Mouse (Mus musculus) embryonic facial prominence, embryonic 10.5 days (tissue): Measurements from ENCODE around the gene Eng. TPM values are rescaled to one million over a fixed set of nuclear protein-coding genes. Genes with fewer than 3 reads are reported as not detected.

Experiments used
- DNase-seq: peaks from one replicate; pipeline ENCODE4 v3.0.0-alpha.2; 2017; ENCODE audit warnings: low spot score
- H3K27ac ChIP-seq: fragments of 300-500 bp; sonication (generic); replicated peaks from 2 replicates; pipeline ENCODE4 v1.5.1; 2016; ENCODE audit warnings: mild to moderate bottlenecking
- H3K27me3 ChIP-seq: fragments of 300-500 bp; sonication (generic); replicated peaks from 2 replicates; pipeline ENCODE4 v1.6.1; 2016; ENCODE audit warnings: low read depth, mild to moderate bottlenecking; ENCODE audit not compliant: poor library complexity, severe bottlenecking
- H3K36me3 ChIP-seq: fragments of 300-500 bp; sonication (generic); replicated peaks from 2 replicates; pipeline ENCODE4 v1.6.1; 2016; ENCODE audit warnings: mild to moderate bottlenecking, moderate library complexity
- H3K4me1 ChIP-seq: fragments of 300-500 bp; sonication (generic); 2 replicates; pipeline ENCODE4 v1.6.1; 2016
- H3K4me3 ChIP-seq: fragments of 300-500 bp; sonication (generic); 2 replicates; pipeline ENCODE4 v1.5.1; 2016; ENCODE audit warnings: mild to moderate bottlenecking, moderate library complexity
- H3K9me3 ChIP-seq: fragments of 300-500 bp; sonication (generic); 2 replicates; pipeline ENCODE4 v1.6.1; 2016; ENCODE audit warnings: mild to moderate bottlenecking
- WGBS: fragments of 180-500 bp; shearing (Covaris S2); methylation state at CpG from one replicate; pipeline ENCODE4 v1.1.7; 2016; 5-methylcytosine and 5-hydroxymethylcytosine counted together
- polyA plus RNA-seq: library from polyadenylated mRNA; unstranded; fragments of >200 nt; fragmentation: Nextera tagmentation; extraction: Ambion mirVana; gene quantifications from 2 replicates; pipeline ENCODE4 v1.2.1, GENCODE M21; 2016

Eng gene
- polyA plus RNA-seq, 1 experiment from 2014 or later: 25.5 TPM

- DNase-seq: no peak
- peaks cover 62% of the 10 kb centered on the region for H3K36me3 ChIP-seq
- WGBS: 85% methylated on average over 5 of the region's 5 CpGs
- H3K9me3 ChIP-seq: no peaks in the 10 kb centered on the region
- H3K27me3 ChIP-seq: no peaks in the 10 kb centered on the region
- no peak overlapping the region for H3K4me3 ChIP-seq
- peaks cover 45% of the 10 kb centered on the region for H3K4me1 ChIP-seq
- no peak overlapping the region for H3K27ac ChIP-seq
These were observed 64.0 kb downstream of the Eng start for GRCm38 (mm10) chr2:32710425-32710824.

GRCm38 (mm10) chr2:32711301-32712056 lies 65.1 kb downstream of the Eng start:
- no peak for DNase-seq
- H3K9me3 ChIP-seq: no peaks in the 10 kb centered on the region
- peak overlapping the region; percentile 90 for H3K4me3 ChIP-seq
- peaks cover 45% of the 10 kb centered on the region for H3K4me1 ChIP-seq
- WGBS: 31% methylated on average over 9 of the region's 9 CpGs
- H3K27me3 ChIP-seq: no peaks in the 10 kb centered on the region
- peaks cover 51% of the 10 kb centered on the region for H3K36me3 ChIP-seq
- peak overlapping the region; percentile 97 for H3K27ac ChIP-seq

GRCm38 (mm10) chr2:32712108-32712551 lies 65.7 kb downstream of the Eng start:
- WGBS: under 1% methylated on average over 41 of the region's 41 CpGs
- Histone ChIP-seq H3K9me3 (no peaks in the 10 kb centered on the region), H3K27ac (peak overlapping the region; percentile 97), H3K27me3 (no peaks in the 10 kb centered on the region), H3K36me3 (peaks cover 44% of the 10 kb centered on the region), H3K4me3 (peak overlapping the region; percentile 90), H3K4me1 (peaks cover 45% of the 10 kb centered on the region)
- DNase-seq: peak; percentile 78

DNA sequence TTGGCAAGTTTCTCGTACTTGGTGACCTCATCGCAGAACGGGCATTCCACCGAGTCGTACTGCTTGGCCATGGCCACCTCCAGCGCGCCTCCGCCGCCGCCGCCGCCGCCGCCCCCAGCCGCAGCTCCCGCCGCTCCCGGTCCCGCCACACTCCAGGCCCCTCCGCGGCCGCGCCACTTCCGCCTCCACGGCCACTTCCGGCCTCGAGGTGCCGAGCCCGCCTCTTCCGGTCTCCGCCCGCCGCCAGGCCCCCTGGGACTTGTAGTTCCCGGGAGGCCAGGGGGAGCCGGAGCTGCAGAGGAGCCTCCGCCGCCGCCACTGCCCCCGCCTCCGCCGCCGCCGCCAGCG lies 66.2 kb downstream of the Eng start:
- DNase-seq: peak; percentile 97
- H3K4me1 ChIP-seq: peaks cover 45% of the 10 kb centered on the region
- H3K27ac ChIP-seq: peak overlapping the region; percentile 97
- WGBS: under 1% methylated on average over 44 of the region's 44 CpGs
- peaks cover 40% of the 10 kb centered on the region for H3K36me3 ChIP-seq
- H3K9me3 ChIP-seq: no peaks in the 10 kb centered on the region
- H3K27me3 ChIP-seq: no peaks in the 10 kb centered on the region
- peak overlapping the region; percentile 90 for H3K4me3 ChIP-seq

DNA sequence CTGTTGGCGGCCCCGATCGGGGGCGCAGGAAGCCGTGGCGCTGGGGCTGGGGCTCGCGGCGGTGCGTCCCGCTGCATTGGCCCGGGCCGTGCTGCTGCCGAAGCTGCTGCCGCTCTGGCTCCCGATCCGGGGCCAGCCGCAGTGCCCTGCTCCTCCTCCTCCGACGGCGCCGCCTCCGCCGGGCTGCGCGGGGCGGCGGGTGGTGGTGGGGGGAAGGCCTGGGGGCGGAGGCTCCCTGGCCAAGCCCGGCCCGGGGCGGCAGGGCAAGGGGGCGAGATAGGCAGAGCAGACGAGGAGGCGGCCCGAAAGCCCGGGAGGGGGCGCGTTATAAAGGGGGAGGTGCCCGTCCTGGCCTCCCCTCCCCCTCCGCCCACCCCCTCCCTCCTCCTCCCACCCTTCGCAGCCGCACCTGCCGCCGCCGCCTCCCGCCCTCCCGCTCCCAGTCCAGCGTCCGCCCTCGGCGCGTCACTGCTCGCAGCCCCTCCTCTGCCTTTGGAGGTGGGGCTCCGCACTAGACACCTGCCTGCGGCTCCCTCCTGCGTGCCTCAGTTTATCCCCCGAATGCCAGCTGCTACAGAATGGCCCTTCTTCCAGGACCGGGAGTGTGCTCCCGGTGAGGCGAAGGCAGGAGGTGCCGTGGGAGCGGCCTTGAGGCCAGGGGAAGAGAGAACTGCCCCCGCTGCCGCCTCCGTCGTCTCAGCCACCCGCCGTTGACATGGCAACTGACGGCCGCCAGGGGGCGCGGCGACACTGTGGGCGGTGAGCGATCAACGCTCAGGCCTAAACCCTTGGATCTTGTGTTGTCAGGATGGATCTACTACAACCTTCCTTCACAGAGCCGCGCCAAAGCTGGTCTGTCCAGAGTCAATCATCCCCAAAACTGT lies 66.8 kb downstream of the Eng start, which contains the start of gene Cdk9:
TSS of gene Cdk9 (minus strand) at position 143 of the 884 bp plus-strand sequence.
- WGBS: under 1% methylated on average over 72 of the region's 79 CpGs
- Histone ChIP-seq H3K27me3 (no peaks in the 10 kb centered on the region), H3K4me3 (peak within 1 kb of the TSS; percentile 90), H3K27ac (peak within 1 kb of the TSS; percentile 97), H3K4me1 (peaks cover 45% of the 10 kb centered on the region), H3K36me3 (peaks cover 34% of the 10 kb centered on the region), H3K9me3 (no peaks in the 10 kb centered on the region)
- peak; percentile 93 for DNase-seq

DNA sequence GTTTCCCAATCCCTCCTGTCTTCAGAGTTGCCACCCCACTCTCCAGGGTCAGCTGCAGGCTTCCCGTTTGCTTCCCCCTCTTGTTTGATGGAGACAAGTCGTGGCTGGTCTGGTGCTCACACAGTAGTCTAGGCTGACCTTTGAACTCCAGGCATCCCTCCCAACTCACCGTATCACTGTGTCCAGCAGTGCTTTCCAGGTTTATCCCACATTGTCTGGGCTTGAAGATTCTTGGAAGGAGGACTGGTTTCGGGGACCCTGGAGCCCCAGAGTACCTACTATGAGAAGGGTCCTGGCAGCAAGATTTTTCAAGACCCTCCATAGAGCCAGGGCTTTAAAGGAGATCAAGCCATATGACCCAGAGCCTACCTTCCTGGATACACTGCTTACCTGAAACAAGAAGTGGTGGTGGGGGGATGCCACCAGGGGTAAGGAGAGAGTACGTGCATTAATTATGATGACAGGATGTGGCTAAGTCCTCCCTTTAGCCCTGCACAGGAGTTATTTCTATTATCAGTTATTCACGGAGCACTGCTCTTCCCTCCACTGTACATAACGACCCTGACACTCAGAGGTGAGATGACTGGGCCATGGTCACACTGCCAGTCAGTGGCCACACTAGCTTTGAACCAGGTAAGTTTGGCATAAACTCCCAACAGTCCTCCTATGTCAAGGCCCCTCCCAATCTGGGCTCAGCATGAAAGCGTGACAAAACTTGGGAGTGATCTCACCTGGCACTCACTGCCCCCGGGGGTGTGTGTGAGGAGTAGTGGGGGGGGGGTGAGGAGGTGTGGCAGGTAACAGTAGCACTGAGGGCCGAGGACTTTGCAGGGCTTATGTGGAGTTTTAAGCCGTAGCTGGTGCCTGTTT lies 68.0 kb downstream of the Eng start:
- H3K4me3 ChIP-seq: peak overlapping the region; percentile 90; the same call in 1 of the 2 replicates
- DNase-seq: no peak
- H3K27ac ChIP-seq: peak overlapping the region; percentile 97
- H3K9me3 ChIP-seq: no peaks in the 10 kb centered on the region
- peaks cover 53% of the 10 kb centered on the region for H3K4me1 ChIP-seq
- WGBS: 52% methylated on average over 11 of the region's 11 CpGs
- H3K36me3 ChIP-seq: peaks cover 22% of the 10 kb centered on the region
- no peaks in the 10 kb centered on the region for H3K27me3 ChIP-seq

DNA sequence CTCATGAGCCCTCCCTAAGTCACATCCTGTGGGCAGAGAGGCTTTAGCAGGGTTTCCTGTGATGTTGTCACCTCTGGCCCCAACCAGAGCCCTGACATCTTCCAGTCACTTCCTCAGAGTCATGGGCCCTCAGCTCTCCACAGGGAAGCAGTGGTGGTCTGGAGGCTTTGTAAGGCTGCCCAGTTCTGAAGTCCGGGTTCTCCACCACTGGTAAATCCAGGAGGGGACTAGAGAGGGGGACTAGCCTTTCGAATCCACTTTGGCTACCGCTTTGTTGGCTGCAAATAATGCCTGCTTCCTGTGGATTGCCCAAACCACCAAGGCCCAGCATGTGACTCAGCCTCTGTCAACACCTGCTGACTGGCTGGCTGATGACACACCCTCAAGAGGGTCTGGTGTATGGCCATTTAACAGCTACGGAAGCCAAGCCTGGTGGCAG lies 68.6 kb downstream of the Eng start:
- Histone ChIP-seq H3K4me3 (no peak overlapping the region), H3K36me3 (peaks cover 16% of the 10 kb centered on the region), H3K27ac (peak overlapping the region; percentile 97), H3K9me3 (no peaks in the 10 kb centered on the region), H3K4me1 (peaks cover 47% of the 10 kb centered on the region), H3K27me3 (no peaks in the 10 kb centered on the region)
- no peak for DNase-seq
- 66% methylated on average over 4 of the region's 4 CpGs for WGBS

- Histone ChIP-seq H3K27me3 (no peaks in the 10 kb centered on the region), H3K27ac (peak overlapping the region; percentile 71), H3K9me3 (no peaks in the 10 kb centered on the region), H3K4me1 (peaks cover 44% of the 10 kb centered on the region), H3K36me3 (no peaks in the 10 kb centered on the region), H3K4me3 (no peak overlapping the region)
- 45% methylated on average over 9 of the region's 9 CpGs for WGBS
- DNase-seq: peak; percentile 39
These were observed 72.4 kb downstream of the Eng start for GRCm38 (mm10) chr2:32718761-32719160.

DNA sequence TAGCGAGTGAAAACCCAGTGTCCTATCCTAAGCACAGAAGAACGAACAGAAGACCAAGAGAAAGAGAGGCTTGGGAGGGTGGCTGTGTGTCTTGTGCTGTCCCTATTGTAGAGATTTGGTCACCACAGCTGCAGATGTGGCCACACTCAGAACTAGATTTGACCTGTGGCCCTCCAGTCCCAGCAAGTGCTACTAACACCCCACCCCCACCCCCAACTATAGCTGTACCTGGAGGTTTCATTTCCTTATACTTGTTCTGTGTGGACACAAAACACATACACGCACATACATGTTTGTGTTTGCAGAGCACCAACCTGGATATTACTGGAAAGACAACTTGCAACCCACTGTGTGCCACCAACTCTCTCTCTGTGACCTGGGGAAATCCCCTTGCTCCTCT lies 73.7 kb downstream of the Eng start:
- Histone ChIP-seq H3K4me1 (peaks cover 34% of the 10 kb centered on the region), H3K4me3 (no peak overlapping the region), H3K27ac (no peak overlapping the region), H3K36me3 (no peaks in the 10 kb centered on the region), H3K27me3 (no peaks in the 10 kb centered on the region), H3K9me3 (no peaks in the 10 kb centered on the region)
- WGBS: 92% methylated on average over 3 of the region's 3 CpGs
- no peak for DNase-seq

DNA sequence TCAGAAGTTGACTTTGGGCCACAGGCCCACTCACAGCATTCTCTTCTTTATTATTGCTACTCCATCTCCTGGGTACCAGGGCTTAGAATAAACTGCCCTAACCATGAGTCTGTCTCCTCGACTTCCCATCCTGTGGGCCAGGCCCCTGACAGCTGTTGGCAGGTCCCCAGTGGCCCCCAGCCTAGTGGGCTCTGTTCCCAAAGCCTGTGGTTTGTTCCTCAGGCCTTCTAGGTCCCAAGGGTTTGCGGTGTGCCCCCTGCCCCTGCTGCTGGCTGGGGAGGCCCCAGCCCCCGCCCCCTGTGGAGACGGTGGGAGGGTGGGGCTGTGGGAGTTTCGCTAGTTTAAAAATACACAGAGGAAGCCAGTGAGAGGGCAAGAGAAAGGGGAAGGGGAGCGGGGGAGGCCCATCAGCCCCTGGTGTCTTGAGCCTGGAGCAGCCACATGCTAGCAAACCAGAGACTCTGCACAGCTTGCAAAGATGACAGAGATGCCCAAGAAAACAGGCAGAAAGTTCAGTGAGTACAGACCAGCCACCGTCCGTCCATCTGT lies 74.4 kb downstream of the Eng start, which contains the start of gene Sh2d3c:
TSS of gene Sh2d3c (plus strand) at position 375 of the 549 bp plus-strand sequence.
- no peaks in the 10 kb centered on the region for H3K36me3 ChIP-seq
- no peaks in the 10 kb centered on the region for H3K27me3 ChIP-seq
- peak within 1 kb of the TSS; percentile 55 for H3K27ac ChIP-seq
- peak within 1 kb of the TSS; percentile 30; the same call in 1 of the 2 replicates for H3K4me3 ChIP-seq
- no peak for DNase-seq
- 46% methylated on average over 8 of the region's 8 CpGs for whole genome bisulfite sequencing
- no peaks in the 10 kb centered on the region for H3K9me3 ChIP-seq
- peaks cover 32% of the 10 kb centered on the region for H3K4me1 ChIP-seq

- H3K27me3 ChIP-seq: no peaks in the 10 kb centered on the region
- no peak for DNase-seq
- peak overlapping the region; percentile 55; the same call in 1 of the 2 replicates for H3K27ac ChIP-seq
- peaks cover 34% of the 10 kb centered on the region for H3K4me1 ChIP-seq
- no peaks in the 10 kb centered on the region for H3K36me3 ChIP-seq
- 59% methylated on average over 6 of the region's 6 CpGs for WGBS
- no peaks in the 10 kb centered on the region for H3K9me3 ChIP-seq
- H3K4me3 ChIP-seq: no peak overlapping the region
These were observed 75.7 kb downstream of the Eng start for GRCm38 (mm10) chr2:32722046-32722445.
